Mouse (Mus musculus): ENCODE data around the gene Cdkn2d. TPM values are rescaled to one million over a fixed set of nuclear protein-coding genes. Genes with fewer than 3 reads are reported as not detected.
"Not testable (repeated sequence)": the region's sequence is repeated elsewhere in the genome, so short reads cannot be mapped to it uniquely, and the experiment has no call there.

Cdkn2d gene
- polyA plus RNA-seq, 1 experiment, result 330 TPM

GRCm38 (mm10) chr9:21313394-21313793 is 22.2 kb upstream of the Cdkn2d start:
- no peak overlapping the region for H3K27ac ChIP-seq (ENCODE audit: control insufficient read depth, insufficient read depth, low read length)
- TF ChIP-seq POLR2A (IDR thresholded peaks at IDR 0.05; ENCODE audit: control insufficient read depth, extremely low read depth, insufficient read depth, low read length, poor library complexity), result no peak
- peak; percentile 97 for TF ChIP-seq CTCF (IDR thresholded peaks at IDR 0.05; ENCODE audit: borderline replicate concordance, control insufficient read depth, extremely low read depth, insufficient read depth, low read length, poor library complexity)
- no peak overlapping the region for H3K4me3 ChIP-seq (ENCODE audit: control insufficient read depth, insufficient read depth, low read length)
- peaks cover 37% of the 10 kb centered on the region for H3K4me1 ChIP-seq (replicated peaks; ENCODE audit: control insufficient read depth, insufficient read depth, low read length)
- 9% methylated on average over 11 of the region's 11 CpGs for WGBS
- H3K27me3 ChIP-seq (ENCODE audit: control insufficient read depth, insufficient read depth, low read length), result no peaks in the 10 kb centered on the region
- H3K36me3 ChIP-seq (ENCODE audit: control insufficient read depth, insufficient read depth, low read length), result no peaks in the 10 kb centered on the region
- DNase-seq, result peak; percentile 92

- no peaks in the 10 kb centered on the region for H3K27me3 ChIP-seq (ENCODE audit: control insufficient read depth, insufficient read depth, low read length)
- no peak within 1 kb of the TSS for H3K27ac ChIP-seq (ENCODE audit: control insufficient read depth, insufficient read depth, low read length)
- H3K36me3 ChIP-seq (ENCODE audit: control insufficient read depth, insufficient read depth, low read length), result no peaks in the 10 kb centered on the region
- H3K4me3 ChIP-seq (ENCODE audit: control insufficient read depth, insufficient read depth, low read length), result no peak within 1 kb of the TSS
- peaks cover 34% of the 10 kb centered on the region for H3K4me1 ChIP-seq (replicated peaks; ENCODE audit: control insufficient read depth, insufficient read depth, low read length)
- WGBS, result 66% methylated on average over 29 of the region's 35 CpGs
- no peak for TF ChIP-seq POLR2A (IDR thresholded peaks at IDR 0.05; ENCODE audit: control insufficient read depth, extremely low read depth, insufficient read depth, low read length, poor library complexity)
- no peak for TF ChIP-seq CTCF (IDR thresholded peaks at IDR 0.05; ENCODE audit: borderline replicate concordance, control insufficient read depth, extremely low read depth, insufficient read depth, low read length, poor library complexity)
- no peak for DNase-seq
Observed at GRCm38 (mm10) chr9:21312134-21312533, 20.9 kb upstream of the Cdkn2d start, which contains the start of gene Ap1m2. TSS of gene Ap1m2 (minus strand) at chr9:21312337.

DNA sequence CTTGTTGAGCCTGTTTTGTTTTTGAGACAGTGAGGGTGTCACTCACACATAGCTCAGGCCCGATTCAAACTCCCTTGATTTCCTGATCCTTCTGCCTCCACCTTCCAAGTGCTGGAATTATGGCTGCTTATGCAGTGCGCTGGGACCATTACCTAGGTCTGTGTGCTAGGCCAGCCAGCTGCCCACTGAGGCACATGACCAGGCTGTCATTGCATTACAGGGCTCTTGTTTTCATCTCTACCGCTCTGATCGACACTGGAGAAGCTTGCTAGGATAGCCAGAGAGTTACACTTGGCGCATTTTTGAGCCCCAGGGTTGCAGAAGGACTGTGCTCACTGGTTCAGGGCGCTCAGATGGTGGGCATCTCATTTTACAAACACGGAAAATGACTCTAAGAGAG is 20.5 kb upstream of the Cdkn2d start:
- Histone ChIP-seq H3K36me3 (ENCODE audit: control insufficient read depth, insufficient read depth, low read length) (no peaks in the 10 kb centered on the region), H3K27me3 (ENCODE audit: control insufficient read depth, insufficient read depth, low read length) (no peaks in the 10 kb centered on the region), H3K4me1 (replicated peaks; ENCODE audit: control insufficient read depth, insufficient read depth, low read length) (peaks cover 30% of the 10 kb centered on the region), H3K4me3 (ENCODE audit: control insufficient read depth, insufficient read depth, low read length) (no peak overlapping the region), H3K27ac (ENCODE audit: control insufficient read depth, insufficient read depth, low read length) (no peak overlapping the region)
- 97% methylated on average over 7 of the region's 7 CpGs for WGBS
- no peak for DNase-seq
- TF ChIP-seq POLR2A (IDR thresholded peaks at IDR 0.05; ENCODE audit: control insufficient read depth, extremely low read depth, insufficient read depth, low read length, poor library complexity) (no peak), CTCF (IDR thresholded peaks at IDR 0.05; ENCODE audit: borderline replicate concordance, control insufficient read depth, extremely low read depth, insufficient read depth, low read length, poor library complexity) (no peak)

DNA sequence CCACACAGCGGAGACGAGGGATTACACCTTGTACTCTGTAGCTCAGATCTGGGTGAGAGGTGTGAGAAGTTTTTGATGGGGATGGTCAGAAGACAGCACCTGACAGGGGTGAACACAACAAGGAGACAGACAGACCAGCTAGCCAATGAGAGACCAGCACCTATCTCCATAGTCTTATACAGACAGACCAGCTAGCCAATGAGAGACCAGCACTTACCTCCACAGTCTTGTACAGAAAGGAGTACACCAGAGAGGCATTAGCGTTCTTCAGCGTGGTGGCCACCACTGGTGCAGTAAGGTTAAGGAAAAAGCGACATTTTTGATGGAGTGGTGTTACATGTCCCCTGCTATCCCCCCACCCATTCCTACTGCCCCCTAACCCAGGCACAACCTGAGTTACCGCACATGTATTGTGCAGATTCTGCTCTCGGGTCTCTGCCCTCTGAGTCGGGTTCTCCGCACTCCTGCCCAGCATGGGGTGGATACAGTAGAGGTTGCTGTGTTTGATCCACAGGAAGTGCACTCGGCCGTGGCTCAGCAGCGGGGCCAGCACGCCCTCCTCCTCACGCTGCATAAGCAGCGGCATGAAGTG is 18.0 kb upstream of the Cdkn2d start:
- Histone ChIP-seq H3K4me1 (replicated peaks; ENCODE audit: control insufficient read depth, insufficient read depth, low read length) (peaks cover 14% of the 10 kb centered on the region), H3K27me3 (ENCODE audit: control insufficient read depth, insufficient read depth, low read length) (no peaks in the 10 kb centered on the region), H3K36me3 (ENCODE audit: control insufficient read depth, insufficient read depth, low read length) (no peaks in the 10 kb centered on the region), H3K4me3 (ENCODE audit: control insufficient read depth, insufficient read depth, low read length) (peak overlapping the region; percentile 32), H3K27ac (ENCODE audit: control insufficient read depth, insufficient read depth, low read length) (no peak overlapping the region)
- no peak for TF ChIP-seq CTCF (IDR thresholded peaks at IDR 0.05; ENCODE audit: borderline replicate concordance, control insufficient read depth, extremely low read depth, insufficient read depth, low read length, poor library complexity)
- no peak for TF ChIP-seq POLR2A (IDR thresholded peaks at IDR 0.05; ENCODE audit: control insufficient read depth, extremely low read depth, insufficient read depth, low read length, poor library complexity)
- DNase-seq, result no peak
- WGBS, result 42% methylated on average over 15 of the region's 15 CpGs

GRCm38 (mm10) chr9:21305065-21305464 is 13.9 kb upstream of the Cdkn2d start:
- WGBS, result 95% methylated on average over 7 of the region's 7 CpGs
- peaks cover 17% of the 10 kb centered on the region for H3K4me1 ChIP-seq (replicated peaks; ENCODE audit: control insufficient read depth, insufficient read depth, low read length)
- H3K36me3 ChIP-seq (ENCODE audit: control insufficient read depth, insufficient read depth, low read length), result no peaks in the 10 kb centered on the region
- TF ChIP-seq CTCF (IDR thresholded peaks at IDR 0.05; ENCODE audit: borderline replicate concordance, control insufficient read depth, extremely low read depth, insufficient read depth, low read length, poor library complexity), result no peak
- TF ChIP-seq POLR2A (IDR thresholded peaks at IDR 0.05; ENCODE audit: control insufficient read depth, extremely low read depth, insufficient read depth, low read length, poor library complexity), result no peak
- DNase-seq, result no peak
- no peak overlapping the region for H3K4me3 ChIP-seq (ENCODE audit: control insufficient read depth, insufficient read depth, low read length)
- no peak overlapping the region for H3K27ac ChIP-seq (ENCODE audit: control insufficient read depth, insufficient read depth, low read length)
- H3K27me3 ChIP-seq (ENCODE audit: control insufficient read depth, insufficient read depth, low read length), result no peaks in the 10 kb centered on the region

DNA sequence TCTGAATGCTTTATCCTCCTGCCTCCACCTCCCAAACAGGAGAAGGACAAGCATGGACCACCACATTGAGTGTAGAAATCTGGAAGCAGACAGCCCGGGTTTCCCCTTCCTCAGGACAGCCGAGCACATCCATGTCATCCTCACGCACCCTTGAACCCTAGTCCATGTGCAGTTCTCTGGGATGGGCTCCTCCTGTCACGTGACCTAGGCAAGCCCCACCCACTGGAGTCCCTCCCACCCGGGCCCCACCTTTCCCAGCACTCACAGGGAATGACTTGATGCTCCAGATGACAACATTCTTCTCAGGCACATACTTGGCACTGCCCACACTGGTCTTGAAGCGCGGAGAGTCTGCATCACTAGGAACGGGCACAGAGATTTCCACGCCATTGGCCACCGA is 7.8 kb upstream of the Cdkn2d start:
- Histone ChIP-seq H3K27ac (ENCODE audit: control insufficient read depth, insufficient read depth, low read length) (no peak overlapping the region), H3K27me3 (ENCODE audit: control insufficient read depth, insufficient read depth, low read length) (no peaks in the 10 kb centered on the region), H3K36me3 (ENCODE audit: control insufficient read depth, insufficient read depth, low read length) (no peaks in the 10 kb centered on the region), H3K4me3 (ENCODE audit: control insufficient read depth, insufficient read depth, low read length) (no peak overlapping the region), H3K4me1 (replicated peaks; ENCODE audit: control insufficient read depth, insufficient read depth, low read length) (0 out of 2 replicates have a peak, but pooled peaks cover 4% of the 10 kb centered on the region)
- DNase-seq, result no peak
- TF ChIP-seq POLR2A (IDR thresholded peaks at IDR 0.05; ENCODE audit: control insufficient read depth, extremely low read depth, insufficient read depth, low read length, poor library complexity), result no peak
- TF ChIP-seq CTCF (IDR thresholded peaks at IDR 0.05; ENCODE audit: borderline replicate concordance, control insufficient read depth, extremely low read depth, insufficient read depth, low read length, poor library complexity), result no peak
- WGBS, result 94% methylated on average over 10 of the region's 10 CpGs

DNA sequence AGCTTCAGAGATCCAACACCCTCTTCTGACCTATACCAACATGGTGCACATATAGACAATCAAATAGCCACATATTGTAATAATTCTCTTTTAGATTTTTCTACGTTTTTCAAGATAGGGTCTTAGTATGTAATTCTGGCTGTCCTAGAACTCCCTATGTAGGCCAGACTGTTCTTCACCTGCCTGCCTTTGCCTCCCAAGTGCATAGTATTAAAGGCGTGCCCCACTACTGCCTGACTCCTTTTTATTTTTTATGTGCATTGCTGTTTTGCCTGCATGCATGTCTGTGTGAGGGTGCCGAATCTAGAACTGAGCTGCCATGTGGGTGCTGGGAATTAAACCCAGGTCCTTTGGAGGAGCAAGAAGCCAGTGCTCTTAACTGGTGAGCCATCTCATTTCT is 1.1 kb upstream of the Cdkn2d start:
- H3K27ac ChIP-seq (ENCODE audit: control insufficient read depth, insufficient read depth, low read length), result no peak overlapping the region
- TF ChIP-seq CTCF (IDR thresholded peaks at IDR 0.05; ENCODE audit: borderline replicate concordance, control insufficient read depth, extremely low read depth, insufficient read depth, low read length, poor library complexity) (no peak), POLR2A (IDR thresholded peaks at IDR 0.05; ENCODE audit: control insufficient read depth, extremely low read depth, insufficient read depth, low read length, poor library complexity) (no peak)
- DNase-seq, result no peak
- no peaks in the 10 kb centered on the region for H3K27me3 ChIP-seq (ENCODE audit: control insufficient read depth, insufficient read depth, low read length)
- peaks cover 13% of the 10 kb centered on the region for H3K4me1 ChIP-seq (replicated peaks; ENCODE audit: control insufficient read depth, insufficient read depth, low read length)
- 91% methylated on average over 3 of the region's 3 CpGs for WGBS
- no peaks in the 10 kb centered on the region for H3K36me3 ChIP-seq (ENCODE audit: control insufficient read depth, insufficient read depth, low read length)
- H3K4me3 ChIP-seq (ENCODE audit: control insufficient read depth, insufficient read depth, low read length), result no peak overlapping the region

DNA sequence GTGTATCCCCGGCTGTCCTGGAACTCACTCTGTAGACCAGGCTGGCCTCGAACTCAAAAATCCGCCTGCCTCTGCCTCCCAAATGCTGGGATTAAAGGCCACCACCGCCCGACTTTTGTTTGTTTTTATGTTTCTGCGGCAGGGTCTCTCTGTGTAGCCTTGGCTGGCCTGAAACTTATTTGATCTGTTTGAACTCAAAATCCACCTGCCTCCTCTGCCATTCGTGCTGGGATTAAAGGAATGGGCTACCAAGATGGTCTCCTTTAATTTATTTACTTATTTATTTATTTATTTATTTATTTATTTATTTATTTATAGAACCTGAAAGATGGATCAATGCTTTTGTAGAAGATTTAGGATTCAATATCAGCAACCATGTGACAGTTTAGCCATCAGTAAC is 661 bp upstream of the Cdkn2d start:
- WGBS, result 11% methylated on average over 7 of the region's 7 CpGs
- Histone ChIP-seq H3K4me1 (replicated peaks; ENCODE audit: control insufficient read depth, insufficient read depth, low read length) (peaks cover 13% of the 10 kb centered on the region), H3K4me3 (ENCODE audit: control insufficient read depth, insufficient read depth, low read length) (peak overlapping the region; percentile 59), H3K27ac (ENCODE audit: control insufficient read depth, insufficient read depth, low read length) (peak overlapping the region; percentile 55)
- H3K36me3 ChIP-seq (ENCODE audit: control insufficient read depth, insufficient read depth, low read length); DNase-seq; H3K27me3 ChIP-seq (ENCODE audit: control insufficient read depth, insufficient read depth, low read length): not testable (repeated sequence)

Data from thymus, adult 2 months (tissue).